Mouse (Mus musculus) C2C12 (cell line): ENCODE results near the gene Epha4. TPM values are rescaled to one million over a fixed set of nuclear protein-coding genes. Genes with fewer than 3 reads are reported as not detected.

ENCODE experiments used
- H3K27me3 ChIP-seq: one replicate; pipeline ENCODE4 v1.6.1; 2011; ENCODE audit not compliant: control insufficient read depth, insufficient read depth, insufficient read length
- H3K36me3 ChIP-seq: one replicate; pipeline ENCODE4 v1.6.1; 2011; ENCODE audit not compliant: control insufficient read depth, insufficient read depth
- H3K4me3 ChIP-seq: one replicate; pipeline ENCODE4 v1.5.1; 2011; ENCODE audit warnings: mild to moderate bottlenecking, control low read depth; ENCODE audit not compliant: poor library complexity, insufficient read depth, severe bottlenecking
- H3K79me2 ChIP-seq: one replicate; pipeline ENCODE4 v1.6.1; 2011; ENCODE audit not compliant: control insufficient read depth, insufficient read depth
- H3K79me3 ChIP-seq: one replicate; pipeline ENCODE4 v1.6.1; 2011; ENCODE audit warnings: low read depth, control low read depth
- H3ac ChIP-seq: one replicate; pipeline ENCODE3; 2011; ENCODE audit warnings: low read depth; ENCODE audit not compliant: control insufficient read depth, insufficient read length
- CEBPB ChIP-seq: IDR thresholded peaks from one replicate; pipeline ENCODE4 v1.6.1; 2011; ENCODE audit warnings: low read depth, mild to moderate bottlenecking, control low read depth, moderate library complexity
- CTCF ChIP-seq: IDR thresholded peaks from one replicate; pipeline ENCODE4 v1.5.1; 2011; ENCODE audit not compliant: control insufficient read depth, insufficient read depth, insufficient read length
- FOSL1 ChIP-seq: IDR thresholded peaks from one replicate; pipeline ENCODE4 v1.8.0; 2011; ENCODE audit warnings: mild to moderate bottlenecking, low read length; ENCODE audit not compliant: poor library complexity, insufficient read depth, severe bottlenecking
- MAX ChIP-seq: IDR thresholded peaks from one replicate; pipeline ENCODE4 v1.6.1; 2011; ENCODE audit warnings: mild to moderate bottlenecking, control low read depth
- MYOD1 ChIP-seq: IDR thresholded peaks from one replicate; pipeline ENCODE4 v1.6.1; 2011; ENCODE audit warnings: low read depth; ENCODE audit not compliant: control insufficient read depth, insufficient read length
- MYOG ChIP-seq: IDR thresholded peaks from one replicate; pipeline ENCODE4 v1.6.1; 2011; ENCODE audit not compliant: control insufficient read depth, insufficient read length; ENCODE audit errors: extremely low read depth
- USF1 ChIP-seq: IDR thresholded peaks from one replicate; pipeline ENCODE4 v1.6.1; 2011; ENCODE audit warnings: low read depth, mild to moderate bottlenecking, control low read depth, moderate library complexity
- polyA plus RNA-seq: library from polyadenylated mRNA; unstranded; fragments of >200 nt; fragmentation: generic; extraction: Trizol; gene quantifications from one replicate; pipeline ENCODE4 v1.2.1, GENCODE M21; 2012; ENCODE audit warnings: missing spikeins

Epha4 gene
- polyA plus RNA-seq, 1 experiment, result 1.9 TPM

DNA sequence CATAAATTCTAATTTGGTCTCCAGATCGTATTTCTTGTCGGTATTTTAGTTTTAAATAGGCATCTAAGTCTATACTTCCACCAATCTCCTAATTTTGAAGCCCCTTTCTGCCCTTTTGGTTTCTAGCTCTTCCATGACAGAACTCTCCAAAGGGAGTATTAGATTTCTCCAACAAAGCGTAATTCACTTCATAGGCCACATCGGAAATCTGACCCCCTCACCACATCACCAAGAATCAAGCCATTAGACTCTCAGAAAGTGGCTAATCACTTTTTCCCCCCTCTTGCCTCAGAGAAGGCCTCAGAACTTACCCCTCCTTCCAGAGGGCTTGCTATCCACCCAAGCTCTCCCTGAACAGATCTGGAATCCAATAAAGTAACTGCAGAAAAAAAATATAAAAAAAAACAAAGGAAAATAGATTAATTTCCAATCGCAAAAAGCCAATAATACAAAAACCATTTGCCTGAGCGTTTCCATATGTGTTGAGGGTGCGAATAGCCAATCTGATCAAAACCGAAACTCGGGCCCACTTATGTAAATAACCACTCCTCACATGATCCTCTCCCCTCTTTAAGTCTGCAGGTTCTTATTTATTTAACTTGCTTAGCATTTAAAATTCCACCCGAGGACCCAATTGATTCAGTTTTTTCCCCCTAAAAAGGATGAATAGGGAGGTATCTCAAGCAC lies 3.4 kb downstream of the Epha4 start:
- Histone ChIP-seq H3K27me3 (no peaks in the 10 kb centered on the region), H3K36me3 (no peaks in the 10 kb centered on the region), H3K79me3 (peaks cover 4% of the 10 kb centered on the region), H3ac (no peak overlapping the region), H3K4me3 (no peak overlapping the region), H3K79me2 (peaks cover 41% of the 10 kb centered on the region)
- TF ChIP-seq CTCF (no peak), MYOD1 (no peak), FOSL1 (no peak), CEBPB (no peak), MAX (no peak), USF1 (no peak), MYOG (no peak)

DNA sequence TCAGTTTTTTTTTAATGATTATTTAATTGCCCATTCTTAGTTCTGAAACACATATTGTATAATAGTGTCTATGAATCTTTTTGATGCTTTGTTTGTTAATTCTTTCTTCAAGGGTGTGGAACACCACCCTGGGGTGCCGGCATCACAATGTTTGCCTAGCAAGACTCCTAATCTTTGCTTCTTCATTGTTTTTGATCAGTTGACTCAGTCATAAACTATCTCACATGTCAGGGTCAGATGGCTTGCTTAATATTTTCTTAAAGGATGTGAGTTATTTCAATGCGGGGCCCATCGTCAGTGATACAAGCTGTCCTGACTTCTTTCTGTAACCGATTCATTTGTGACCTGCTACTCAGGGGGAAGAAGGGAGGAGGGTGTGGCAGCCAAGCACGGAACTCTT lies 4.3 kb downstream of the Epha4 start:
- no peak overlapping the region for H3ac ChIP-seq
- peaks cover 4% of the 10 kb centered on the region for H3K36me3 ChIP-seq
- TF ChIP-seq MYOD1, result no peak
- no peak for TF ChIP-seq MAX
- no peak for TF ChIP-seq CEBPB
- TF ChIP-seq MYOG, result no peak
- no peak for TF ChIP-seq USF1
- TF ChIP-seq FOSL1, result no peak
- no peak for TF ChIP-seq CTCF
- H3K27me3 ChIP-seq, result no peaks in the 10 kb centered on the region
- H3K79me3 ChIP-seq, result peaks cover 4% of the 10 kb centered on the region
- H3K4me3 ChIP-seq, result no peak overlapping the region
- H3K79me2 ChIP-seq, result peaks cover 41% of the 10 kb centered on the region

- H3K4me3 ChIP-seq, result no peak overlapping the region
- H3ac ChIP-seq, result no peak overlapping the region
- H3K79me2 ChIP-seq, result peaks cover 44% of the 10 kb centered on the region
- peaks cover 7% of the 10 kb centered on the region for H3K79me3 ChIP-seq
- H3K36me3 ChIP-seq, result peaks cover 4% of the 10 kb centered on the region
- TF ChIP-seq MYOG, result no peak
- no peak for TF ChIP-seq FOSL1
- no peak for TF ChIP-seq USF1
- no peak for TF ChIP-seq MAX
- no peak for TF ChIP-seq MYOD1
- no peak for TF ChIP-seq CTCF
- TF ChIP-seq CEBPB, result no peak
- no peaks in the 10 kb centered on the region for H3K27me3 ChIP-seq
These were observed 8.1 kb downstream of the Epha4 start for GRCm38 (mm10) chr1:77506856-77507200.

DNA sequence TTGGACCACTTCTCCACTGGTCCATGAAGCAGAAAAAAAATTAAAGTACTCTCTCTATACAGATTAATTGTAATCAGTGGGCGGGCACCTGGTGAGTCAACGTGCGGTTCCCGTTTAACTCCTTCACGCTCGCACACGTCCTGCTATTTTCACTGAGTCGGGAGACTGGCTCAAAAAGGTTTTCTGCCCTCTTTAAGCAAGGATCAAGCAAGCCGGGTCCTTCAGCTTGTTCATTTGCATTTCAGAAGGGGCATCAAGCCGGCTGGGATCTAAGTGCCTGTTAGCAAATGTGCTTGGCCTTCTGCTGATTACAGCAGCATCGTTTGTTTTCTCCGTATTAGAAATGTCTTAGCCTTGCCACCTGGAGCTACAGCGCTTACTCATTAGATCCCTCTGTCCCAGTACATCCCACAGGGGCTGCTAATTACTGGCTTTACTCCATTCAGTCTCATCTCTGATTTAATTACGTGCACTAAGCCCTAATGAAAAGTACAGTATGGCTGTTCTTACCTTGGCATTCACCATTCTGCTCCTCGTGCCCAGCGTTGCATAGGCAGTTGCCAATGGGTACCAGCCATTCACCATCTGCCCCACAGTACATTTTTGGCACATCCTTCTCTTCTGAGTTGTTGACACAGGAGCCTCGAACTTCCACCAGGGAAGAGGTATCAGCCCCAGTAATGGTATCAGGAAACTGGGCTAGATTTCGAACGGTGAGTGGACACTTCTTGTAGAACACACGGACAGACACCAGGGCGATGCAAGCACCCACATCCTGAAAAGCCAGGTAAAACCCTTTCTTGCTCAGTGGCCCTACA lies 8.6 kb downstream of the Epha4 start:
- Histone ChIP-seq H3K27me3 (no peaks in the 10 kb centered on the region), H3K4me3 (no peak overlapping the region), H3K79me3 (peaks cover 7% of the 10 kb centered on the region), H3K36me3 (peaks cover 4% of the 10 kb centered on the region), H3K79me2 (peaks cover 40% of the 10 kb centered on the region), H3ac (no peak overlapping the region)
- no peak for TF ChIP-seq USF1
- TF ChIP-seq MYOG, result no peak
- no peak for TF ChIP-seq CTCF
- TF ChIP-seq MAX, result no peak
- no peak for TF ChIP-seq MYOD1
- no peak for TF ChIP-seq CEBPB
- no peak for TF ChIP-seq FOSL1

GRCm38 (mm10) chr1:77505263-77505662 lies 9.6 kb downstream of the Epha4 start:
- H3K4me3 ChIP-seq, result no peak overlapping the region
- TF ChIP-seq CTCF (no peak), FOSL1 (no peak), MYOG (no peak), MYOD1 (no peak), MAX (no peak), CEBPB (no peak), USF1 (no peak)

More at GRCm38 (mm10) chr1:77505263-77505662, 9.6 kb downstream of the Epha4 start:
- Histone ChIP-seq H3ac (no peak overlapping the region), H3K27me3 (no peaks in the 10 kb centered on the region), H3K79me2 (peaks cover 45% of the 10 kb centered on the region), H3K36me3 (peaks cover 9% of the 10 kb centered on the region), H3K79me3 (peaks cover 10% of the 10 kb centered on the region)
